Mouse (Mus musculus) lung, adult 2 months (tissue): Measurements from ENCODE around the gene Ccl19. TPM values are rescaled to one million over a fixed set of nuclear protein-coding genes. Genes with fewer than 3 reads are reported as not detected.
"Not testable (repeated sequence)": the region's sequence is repeated elsewhere in the genome, so short reads cannot be mapped to it uniquely, and the experiment has no call there.

Source experiments
- DNase-seq: peaks from one replicate; pipeline ENCODE4 v3.0.0; 2022
- H3K4me1 ChIP-seq: fragments of 200-500 bp; 2 replicates; pipeline ENCODE4 v1.6.1; 2011; ENCODE audit warnings: low read length; ENCODE audit not compliant: control insufficient read depth, insufficient read depth
- H3K4me3 ChIP-seq: fragments of 200-500 bp; replicated peaks from 2 replicates; pipeline ENCODE3; 2011; ENCODE audit warnings: low read depth, mild to moderate bottlenecking, control low read depth, low read length; ENCODE audit errors: extremely low read depth
- WGBS: fragments of 180-500 bp; shearing (Covaris S2); methylation state at CpG from one replicate; pipeline ENCODE4 v1.1.7; 2018; 5-methylcytosine and 5-hydroxymethylcytosine counted together
- polyA plus RNA-seq: library from polyadenylated mRNA; depleted of rRNA; stranded (reverse); fragments of >200 nt; gene quantifications from 2 replicates; pipeline ENCODE4 v1.2.3, GENCODE M21; 2012; rRNA removed

Ccl19 gene
- polyA plus RNA-seq: 14.3 and 16.4 TPM in 2 replicates

DNA sequence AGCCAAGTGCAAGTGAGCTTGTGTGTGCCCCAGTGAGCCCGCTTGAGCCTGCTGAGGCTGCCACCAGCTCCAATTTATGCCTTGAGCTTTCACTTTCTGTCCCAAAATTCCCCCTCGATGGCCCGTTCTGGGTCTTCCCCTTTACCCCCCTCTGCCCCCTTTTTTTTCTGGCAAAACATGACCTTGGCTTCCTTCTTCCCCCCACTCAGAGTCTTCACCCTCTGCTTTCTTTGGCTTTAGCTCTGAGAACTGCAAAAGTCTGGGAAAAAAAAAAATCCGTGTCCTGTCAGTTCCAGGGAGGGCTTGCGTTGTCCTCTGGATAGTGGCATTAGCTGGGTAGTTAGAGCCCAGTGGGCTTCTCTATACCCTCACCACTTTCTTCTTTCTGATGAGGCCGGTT, at the start of gene Ccl19:
TSS of gene Ccl19 (minus strand) at position 101 of the 400 bp plus-strand sequence.
- not testable (repeated sequence) for H3K4me1 ChIP-seq, H3K4me3 ChIP-seq, DNase-seq
- no CpG with 5 or more reads among the region's 6 CpGs for whole genome bisulfite sequencing

DNA sequence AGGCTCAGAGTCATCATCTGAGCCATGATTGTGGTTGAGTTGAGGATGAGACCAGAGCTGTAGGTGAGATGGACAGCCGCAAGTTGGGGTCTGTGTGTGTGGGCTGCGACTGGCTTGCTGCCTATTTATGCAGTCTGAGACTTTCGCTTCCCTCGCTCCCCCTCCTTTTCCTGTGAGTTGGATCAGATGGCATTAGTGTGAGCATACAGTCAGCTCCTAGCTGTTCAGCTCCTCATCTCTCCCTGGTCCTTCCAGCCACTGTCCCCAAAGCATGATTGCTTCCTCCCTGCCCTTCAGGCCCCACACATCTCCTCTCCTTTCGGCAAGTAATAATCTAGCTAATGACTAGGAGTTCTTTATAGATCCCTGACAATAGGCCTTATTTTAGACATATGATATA, 17.5 kb upstream of the Ccl19 start, which contains the start of gene Ccl21a:
TSS of gene Ccl21a (minus strand) at position 101 of the 400 bp plus-strand sequence.
- not testable (repeated sequence) for DNase-seq, H3K4me3 ChIP-seq, H3K4me1 ChIP-seq
- no CpG with 5 or more reads among the region's 5 CpGs for WGBS

DNA sequence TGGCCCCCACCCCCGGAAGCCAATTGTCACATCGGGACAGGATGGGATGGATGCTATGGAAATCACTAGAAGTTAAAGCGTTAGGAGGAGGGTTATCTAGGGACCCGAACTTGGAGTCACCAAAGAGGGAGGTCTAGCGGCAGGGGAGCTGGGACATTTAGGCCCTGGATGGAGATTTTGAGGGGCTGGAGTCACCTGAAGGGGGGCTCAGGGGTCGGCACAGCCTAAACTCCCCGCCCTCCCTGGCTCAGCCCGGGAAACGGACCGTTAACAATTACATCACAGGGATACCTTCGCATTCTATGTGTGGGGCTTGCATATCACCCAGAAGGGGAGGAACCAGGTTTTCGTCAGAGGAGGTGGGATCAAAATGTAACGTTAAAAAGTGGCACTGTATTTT, 21.1 kb downstream of the Ccl19 start, which contains the start of gene 4930578G10Rik:
TSS of gene 4930578G10Rik (plus strand) at position 301 of the 400 bp plus-strand sequence.
- H3K4me1 ChIP-seq, H3K4me3 ChIP-seq, DNase-seq: not testable (repeated sequence)
- no CpG with 5 or more reads among the region's 13 CpGs for WGBS

Other genes with a start within 250 kb of the Ccl19 start
- gene Fam205a2, start 228.4 kb downstream of the Ccl19 start, polyA plus RNA-seq: not detected in 2 replicates
- 4.7 and 12.9 TPM in 2 replicates for gene Gm10591, start 144.4 kb downstream of the Ccl19 start, polyA plus RNA-seq
- 4.9 and 7.1 TPM in 2 replicates for gene Gm2564, start 126.9 kb downstream of the Ccl19 start, polyA plus RNA-seq
- not detected in 2 replicates for gene Ccl27b, start 101.3 kb downstream of the Ccl19 start, polyA plus RNA-seq
- 0.09 and 0.46 TPM in 2 replicates for gene Il11ra2, start 94.7 kb downstream of the Ccl19 start, polyA plus RNA-seq
- 0.27 TPM in 1 of 2 replicates, not detected in the other for gene 4930578G10Rik, start 21.0 kb downstream of the Ccl19 start, polyA plus RNA-seq
- gene Ccl21a, start 17.4 kb upstream of the Ccl19 start, polyA plus RNA-seq: 103 and 113 TPM in 2 replicates
- gene Fam205a1, start 97.3 kb upstream of the Ccl19 start, polyA plus RNA-seq: not detected in 2 replicates
- gene Gm12394, start 100.2 kb upstream of the Ccl19 start, polyA plus RNA-seq: not detected in 2 replicates
- gene Fam205c, start 117.7 kb upstream of the Ccl19 start, polyA plus RNA-seq: not detected in 2 replicates
- gene Phf24, start 160.1 kb upstream of the Ccl19 start, polyA plus RNA-seq: 7.6 and 10.3 TPM in 2 replicates
- 20.0 and 22.1 TPM in 2 replicates for gene Dnajb5, start 193.2 kb upstream of the Ccl19 start, polyA plus RNA-seq
- not detected in 2 replicates for gene 1700022I11Rik, start 213.0 kb upstream of the Ccl19 start, polyA plus RNA-seq
- gene Vcp, start 243.9 kb upstream of the Ccl19 start, polyA plus RNA-seq: 118 and 146 TPM in 2 replicates